Mouse (Mus musculus) heart, embryonic 15.5 days (tissue): ENCODE results near the gene Gas2. TPM values are rescaled to one million over a fixed set of nuclear protein-coding genes. Genes with fewer than 3 reads are reported as not detected.
A peak's percentile ranks its signal among the peaks of the same experiment; 100 is the strongest.

Experiments
- ATAC-seq: fragments of 200-750 bp; cut with Nextera tagmentation; replicated peaks from 2 replicates; pipeline ENCODE4 v1.8.0; 2017; ENCODE audit warnings: low read depth, moderate TSS enrichment; ENCODE audit not compliant: insufficient number of reproducible peaks, insufficient read depth, low FRiP score
- H3K27ac ChIP-seq: fragments of 300-500 bp; sonication (generic); 2 replicates; pipeline ENCODE4 v1.5.1; 2015; ENCODE audit warnings: mild to moderate bottlenecking, inconsistent platforms
- H3K27me3 ChIP-seq: fragments of 300-500 bp; sonication (generic); 2 replicates; pipeline ENCODE4 v1.6.1; 2015; ENCODE audit warnings: inconsistent platforms
- H3K36me3 ChIP-seq: fragments of 300-500 bp; sonication (generic); 2 replicates; pipeline ENCODE4 v1.6.1; 2015; ENCODE audit warnings: mild to moderate bottlenecking, inconsistent platforms
- H3K4me1 ChIP-seq: fragments of 300-500 bp; sonication (generic); replicated peaks from 2 replicates; pipeline ENCODE4 v1.6.1; 2015; ENCODE audit warnings: inconsistent platforms
- H3K4me2 ChIP-seq: fragments of 300-500 bp; sonication (generic); 2 replicates; pipeline ENCODE4 v1.6.1; 2015; ENCODE audit warnings: inconsistent platforms, mild to moderate bottlenecking, moderate library complexity
- H3K4me3 ChIP-seq: fragments of 300-500 bp; sonication (generic); 2 replicates; pipeline ENCODE4 v1.5.1; 2015; ENCODE audit warnings: mild to moderate bottlenecking, inconsistent platforms
- H3K9ac ChIP-seq: fragments of 300-500 bp; sonication (generic); 2 replicates; pipeline ENCODE4 v1.6.1; 2015; ENCODE audit warnings: mild to moderate bottlenecking, inconsistent platforms
- H3K9me3 ChIP-seq: fragments of 300-500 bp; sonication (generic); replicated peaks from 2 replicates; pipeline ENCODE4 v1.6.1; 2016; ENCODE audit warnings: inconsistent platforms
- WGBS: fragments of 180-500 bp; shearing (Covaris S2); methylation state at CpG from one replicate; pipeline ENCODE4 v1.1.7; 2015; ENCODE audit warnings: mixed read lengths; 5-methylcytosine and 5-hydroxymethylcytosine counted together
- polyA plus RNA-seq: library from polyadenylated mRNA; unstranded; fragments of >200 nt; fragmentation: Nextera tagmentation; extraction: Ambion mirVana; gene quantifications from 2 replicates; pipeline ENCODE4 v1.2.1, GENCODE M21; 2015

The Gas2 gene
- 7.2 and 10.2 TPM in 2 replicates for polyA plus RNA-seq

DNA sequence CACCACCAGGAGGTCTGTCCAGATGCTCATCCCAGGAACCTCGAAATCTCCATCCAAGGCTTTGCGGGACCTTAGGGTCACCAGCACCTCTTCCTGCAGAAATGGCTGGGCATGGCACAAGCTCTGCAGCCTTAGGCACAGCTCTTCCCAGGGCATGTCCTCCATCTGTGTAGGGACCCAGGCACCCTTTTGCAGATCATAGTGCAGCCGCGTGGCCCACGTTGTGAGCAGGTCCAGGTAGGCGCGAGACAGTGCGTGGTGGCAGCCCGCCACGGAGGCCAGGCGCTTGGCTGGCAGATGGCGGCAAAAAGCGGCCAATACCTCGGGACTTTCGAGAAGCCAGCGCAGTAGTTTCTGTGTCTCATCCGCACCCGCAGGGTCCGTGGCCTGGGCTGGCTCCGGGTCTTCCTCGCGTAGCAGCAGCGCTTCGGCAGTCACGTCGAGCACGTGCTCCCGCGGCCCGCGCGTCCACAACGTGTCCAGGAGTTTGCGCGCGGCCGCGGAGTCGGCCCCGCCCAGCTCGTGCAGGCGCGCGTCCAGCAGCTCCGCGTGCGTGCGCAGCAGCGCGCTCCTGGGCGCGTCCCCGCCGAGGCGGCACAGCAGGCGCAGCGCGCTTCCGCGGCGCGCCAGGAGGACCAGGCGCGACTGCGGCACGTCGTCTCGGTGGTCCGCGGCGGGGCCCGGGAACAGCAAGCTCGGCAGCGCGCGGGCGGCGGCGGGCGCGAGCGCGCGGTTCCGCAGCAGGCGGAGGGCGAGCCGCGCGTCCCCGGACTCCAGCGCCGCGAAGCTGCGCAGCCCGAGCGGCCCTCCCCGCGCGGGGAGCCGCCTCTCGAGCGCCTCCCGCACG lies at the start of gene Gas2:
Gas2 (plus strand) TSS at position 766 of the 847 bp plus-strand sequence.
- peak within 1 kb of the TSS; percentile 87 for H3K4me3 ChIP-seq
- peak within 1 kb of the TSS; percentile 79 for H3K9ac ChIP-seq
- WGBS = 7% methylated on average over 92 of the region's 105 CpGs
- no peaks in the 10 kb centered on the region for H3K9me3 ChIP-seq
- no peaks in the 10 kb centered on the region for H3K27me3 ChIP-seq
- peak; percentile 88 for ATAC-seq
- H3K36me3 ChIP-seq = no peaks in the 10 kb centered on the region; the same call in none of the 2 replicates
- peaks cover 13% of the 10 kb centered on the region for H3K4me1 ChIP-seq
- H3K4me2 ChIP-seq = peak within 1 kb of the TSS; percentile 94
- peak within 1 kb of the TSS; percentile 98 for H3K27ac ChIP-seq

DNA sequence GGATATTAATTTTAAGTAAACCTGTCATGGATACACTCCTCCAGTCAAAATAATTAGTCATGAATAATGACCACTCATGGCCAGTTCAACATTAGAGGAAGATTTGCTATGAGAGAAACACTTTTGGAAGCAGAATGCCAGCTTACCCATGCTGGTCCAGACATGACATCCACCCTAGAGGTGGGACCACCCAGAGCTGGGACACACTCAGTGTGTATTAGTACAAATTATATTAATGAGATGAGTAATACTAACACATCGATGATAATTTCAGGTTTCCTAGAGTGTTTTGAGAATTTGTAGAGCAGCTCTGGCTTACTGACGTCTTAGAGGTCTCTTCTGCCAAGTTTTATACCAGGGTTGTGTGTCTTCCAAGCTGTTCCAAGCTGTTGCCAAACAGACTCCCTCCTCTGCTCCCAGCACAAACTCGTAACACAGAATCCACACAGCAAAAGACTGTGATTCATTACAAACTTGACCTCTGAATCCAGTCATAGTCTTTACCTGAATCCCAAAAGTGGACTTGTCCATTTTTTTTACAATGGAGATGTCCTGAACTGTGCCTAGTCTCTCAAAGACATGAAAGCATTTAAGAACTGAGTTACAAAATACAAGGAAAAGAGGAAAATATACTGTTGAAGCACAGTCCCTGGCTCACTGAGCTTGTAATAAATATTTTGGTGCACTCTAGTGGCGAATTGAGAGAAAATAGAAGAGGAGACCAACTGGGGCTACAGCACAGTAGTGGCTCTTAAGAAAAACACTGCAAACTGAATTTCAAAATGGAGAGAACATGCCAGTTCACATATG lies 46.1 kb upstream of the Gas2 start:
- Histone ChIP-seq H3K9ac (no peak overlapping the region), H3K9me3 (no peaks in the 10 kb centered on the region), H3K27ac (no peak overlapping the region), H3K4me3 (no peak overlapping the region), H3K4me1 (no peaks in the 10 kb centered on the region), H3K36me3 (no peaks in the 10 kb centered on the region), H3K27me3 (no peaks in the 10 kb centered on the region), H3K4me2 (no peak overlapping the region)
- WGBS = 41% methylated on average over 4 of the region's 4 CpGs
- ATAC-seq = no peak

DNA sequence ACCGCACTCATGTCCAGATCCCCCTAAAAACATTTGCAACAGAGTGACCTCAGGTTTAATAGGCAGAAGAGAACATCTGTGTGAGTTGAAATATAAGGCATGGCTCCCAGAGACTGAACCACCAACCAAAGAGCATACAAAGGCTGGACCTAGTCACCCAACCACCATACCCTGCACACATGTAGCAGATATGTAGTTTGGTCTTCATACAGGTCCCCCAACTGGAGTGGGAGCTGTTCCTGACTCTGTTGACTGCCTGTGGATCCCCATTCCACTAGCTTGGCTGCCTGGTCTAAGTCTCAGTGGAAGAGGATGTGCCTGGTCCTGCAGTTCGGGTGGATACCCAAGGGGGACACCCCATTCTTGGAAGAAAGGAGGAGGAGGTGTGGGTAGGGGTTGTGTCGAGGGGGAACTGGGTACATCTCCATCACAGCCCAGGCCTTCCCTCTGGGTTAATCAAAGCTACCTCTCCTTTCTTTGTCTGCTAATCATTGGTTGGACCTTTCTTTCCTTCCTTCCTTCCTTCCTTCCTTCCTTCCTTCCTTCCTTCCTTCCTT lies 45.5 kb upstream of the Gas2 start:
- H3K36me3 ChIP-seq = no peaks in the 10 kb centered on the region
- no peaks in the 10 kb centered on the region for H3K27me3 ChIP-seq
- no peak overlapping the region for H3K4me2 ChIP-seq
- no peak for ATAC-seq
- H3K9ac ChIP-seq = no peak overlapping the region
- 56% methylated on average over 3 of the region's 3 CpGs for WGBS
- H3K4me3 ChIP-seq = no peak overlapping the region
- no peaks in the 10 kb centered on the region for H3K4me1 ChIP-seq
- no peaks in the 10 kb centered on the region for H3K9me3 ChIP-seq
- H3K27ac ChIP-seq = no peak overlapping the region

DNA sequence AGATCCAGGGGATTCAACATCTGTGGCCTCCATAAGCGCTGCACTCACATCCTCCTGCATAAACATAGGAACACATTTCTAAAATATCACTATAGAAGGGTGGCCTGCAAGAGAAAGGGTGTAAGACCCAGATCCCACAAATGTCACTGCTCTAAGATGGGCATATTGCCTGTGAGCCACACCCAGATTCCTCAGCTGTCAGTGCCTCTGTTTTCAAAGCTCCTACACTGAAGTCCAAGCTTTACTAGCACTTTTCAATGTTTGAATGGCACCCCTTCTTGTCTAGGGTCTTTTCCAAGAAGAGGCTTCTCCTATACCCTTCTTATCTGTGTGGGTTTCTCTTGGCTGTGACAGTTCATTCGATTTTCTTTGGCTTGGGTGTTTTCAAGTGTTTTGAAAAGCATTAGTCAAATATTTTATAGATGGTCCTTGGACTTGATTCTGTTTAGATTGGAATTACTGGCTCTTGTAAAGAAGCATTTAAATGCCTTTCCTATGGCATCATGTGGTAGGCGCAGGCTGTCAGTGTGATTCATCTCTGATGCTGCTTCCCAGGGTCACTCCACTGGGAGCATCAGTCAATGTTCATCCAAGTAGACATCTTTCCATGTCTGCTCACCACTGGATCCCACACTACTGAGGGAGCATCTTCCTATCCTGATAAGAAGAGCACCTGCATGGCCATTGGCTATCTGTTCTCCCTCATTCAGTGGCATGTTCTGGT lies 43.4 kb upstream of the Gas2 start:
- no peak overlapping the region for H3K4me2 ChIP-seq
- no peak overlapping the region for H3K9ac ChIP-seq
- no peak for ATAC-seq
- no peaks in the 10 kb centered on the region for H3K4me1 ChIP-seq
- H3K27ac ChIP-seq = no peak overlapping the region
- H3K27me3 ChIP-seq = no peaks in the 10 kb centered on the region
- H3K9me3 ChIP-seq = no peaks in the 10 kb centered on the region
- H3K36me3 ChIP-seq = no peaks in the 10 kb centered on the region
- WGBS = 61% methylated on average over 3 of the region's 3 CpGs
- no peak overlapping the region for H3K4me3 ChIP-seq

DNA sequence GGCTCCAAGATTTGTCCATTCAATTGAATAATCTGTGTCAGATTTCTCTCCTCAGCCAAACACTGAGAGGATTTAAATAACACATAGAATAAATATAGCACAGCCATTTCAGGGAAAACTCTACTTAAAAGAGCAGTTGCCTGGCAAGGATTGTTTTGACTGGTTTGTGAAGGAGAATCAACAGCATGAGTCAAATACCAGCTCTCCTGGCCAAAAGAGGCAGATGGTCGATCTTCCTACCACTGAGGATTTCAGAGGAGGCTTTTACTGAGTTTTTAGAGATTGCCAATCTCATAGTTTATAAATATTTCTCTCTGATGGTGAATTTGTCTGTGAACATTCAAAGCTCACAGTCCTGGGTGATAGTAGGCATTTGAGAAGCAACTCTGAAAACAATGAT lies 41.9 kb upstream of the Gas2 start:
- H3K27me3 ChIP-seq = no peaks in the 10 kb centered on the region
- 43% methylated on average over 1 of the region's 1 CpGs for whole genome bisulfite sequencing
- ATAC-seq = no peak
- H3K9me3 ChIP-seq = no peaks in the 10 kb centered on the region
- H3K4me3 ChIP-seq = no peak overlapping the region
- no peaks in the 10 kb centered on the region for H3K36me3 ChIP-seq
- no peak overlapping the region for H3K9ac ChIP-seq
- no peak overlapping the region for H3K27ac ChIP-seq
- no peaks in the 10 kb centered on the region for H3K4me1 ChIP-seq
- no peak overlapping the region for H3K4me2 ChIP-seq

DNA sequence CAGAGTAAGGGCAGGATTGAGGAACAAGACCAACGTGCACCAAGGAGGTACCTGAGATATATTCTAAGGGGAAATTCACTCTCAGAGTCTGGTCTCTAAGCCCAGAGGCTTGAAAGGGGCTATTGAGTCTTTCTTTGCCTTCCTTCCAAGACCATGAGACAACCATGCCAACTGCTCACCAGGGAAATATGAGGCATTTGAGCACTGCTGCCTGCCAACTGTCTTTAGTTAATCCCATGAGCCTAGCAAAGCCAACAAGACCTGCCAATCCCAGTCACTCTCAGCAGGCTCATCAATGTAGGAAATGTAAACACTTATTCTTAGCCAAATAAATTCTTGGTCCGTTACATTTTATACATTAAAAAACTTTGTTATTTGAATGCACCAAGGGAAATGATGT lies 40.3 kb upstream of the Gas2 start:
- H3K4me2 ChIP-seq = no peak overlapping the region
- H3K4me1 ChIP-seq = no peaks in the 10 kb centered on the region
- H3K27me3 ChIP-seq = no peaks in the 10 kb centered on the region
- H3K4me3 ChIP-seq = no peak overlapping the region
- WGBS = 52% methylated on average over 2 of the region's 2 CpGs
- H3K9ac ChIP-seq = no peak overlapping the region
- H3K36me3 ChIP-seq = no peaks in the 10 kb centered on the region
- H3K27ac ChIP-seq = no peak overlapping the region
- ATAC-seq = no peak
- H3K9me3 ChIP-seq = no peaks in the 10 kb centered on the region

DNA sequence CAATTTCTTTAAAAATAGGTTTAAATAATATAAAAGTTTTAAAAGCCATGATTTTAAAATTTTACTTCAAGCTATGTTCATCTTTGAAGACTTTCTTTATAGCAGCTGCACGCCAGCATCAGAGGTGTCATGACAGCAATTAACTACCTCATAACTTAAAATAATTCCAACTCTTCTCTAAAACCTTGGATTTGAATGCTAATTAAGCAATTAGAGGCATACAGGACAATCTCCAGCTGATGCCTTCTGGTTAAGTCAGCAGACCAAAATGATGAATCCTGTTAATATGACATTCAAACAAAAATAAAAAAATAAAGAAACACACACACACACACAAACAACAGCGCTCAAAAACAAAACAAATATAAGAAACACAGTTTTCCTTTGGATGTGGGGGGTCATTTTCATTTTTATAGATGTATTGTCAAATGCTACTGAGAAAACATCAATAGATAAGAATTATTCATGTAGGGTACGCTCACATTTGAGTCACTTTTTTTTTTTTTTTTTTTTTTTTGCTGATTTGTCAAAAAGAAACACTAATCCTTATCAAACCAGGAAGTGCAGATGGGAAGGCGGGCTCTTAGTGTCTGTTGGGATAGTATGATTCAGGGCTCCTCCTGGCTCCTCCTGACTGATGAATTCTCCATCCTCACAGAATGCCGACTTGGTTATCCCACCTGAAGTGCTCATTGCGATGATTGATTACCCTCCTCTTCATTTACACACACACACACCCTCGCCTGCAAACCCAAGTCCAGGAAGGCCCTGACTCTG lies 38.1 kb upstream of the Gas2 start:
- no peaks in the 10 kb centered on the region for H3K4me1 ChIP-seq
- H3K9me3 ChIP-seq = no peaks in the 10 kb centered on the region
- WGBS = 71% methylated on average over 7 of the region's 7 CpGs
- H3K4me2 ChIP-seq = no peak overlapping the region
- no peak for ATAC-seq
- no peak overlapping the region for H3K9ac ChIP-seq
- H3K36me3 ChIP-seq = no peaks in the 10 kb centered on the region
- H3K27me3 ChIP-seq = no peaks in the 10 kb centered on the region
- H3K27ac ChIP-seq = no peak overlapping the region
- H3K4me3 ChIP-seq = no peak overlapping the region

DNA sequence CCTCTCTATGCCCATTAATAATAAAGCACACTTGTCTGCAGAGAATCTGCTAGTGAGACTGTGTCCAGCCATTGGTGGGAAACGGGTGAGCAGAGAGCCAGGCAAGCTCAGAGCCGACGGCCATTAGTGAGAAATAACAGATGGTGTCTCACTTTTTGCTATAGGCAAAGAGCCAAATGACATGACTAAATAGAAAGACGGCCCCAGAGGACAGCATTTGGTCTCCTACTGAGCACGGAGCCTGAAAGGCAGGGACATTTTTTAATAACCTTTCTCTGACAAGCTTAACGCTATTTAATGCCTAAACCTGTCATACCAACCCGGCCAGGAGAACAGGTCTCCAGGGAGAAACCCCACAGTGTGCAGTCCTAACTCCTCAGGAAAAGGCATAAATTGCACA lies 29.9 kb upstream of the Gas2 start:
- Histone ChIP-seq H3K36me3 (no peaks in the 10 kb centered on the region), H3K4me3 (no peak overlapping the region), H3K27ac (no peak overlapping the region), H3K27me3 (no peaks in the 10 kb centered on the region), H3K9me3 (no peaks in the 10 kb centered on the region), H3K9ac (no peak overlapping the region), H3K4me1 (no peaks in the 10 kb centered on the region), H3K4me2 (no peak overlapping the region)
- ATAC-seq = no peak
- WGBS = 53% methylated on average over 7 of the region's 7 CpGs

DNA sequence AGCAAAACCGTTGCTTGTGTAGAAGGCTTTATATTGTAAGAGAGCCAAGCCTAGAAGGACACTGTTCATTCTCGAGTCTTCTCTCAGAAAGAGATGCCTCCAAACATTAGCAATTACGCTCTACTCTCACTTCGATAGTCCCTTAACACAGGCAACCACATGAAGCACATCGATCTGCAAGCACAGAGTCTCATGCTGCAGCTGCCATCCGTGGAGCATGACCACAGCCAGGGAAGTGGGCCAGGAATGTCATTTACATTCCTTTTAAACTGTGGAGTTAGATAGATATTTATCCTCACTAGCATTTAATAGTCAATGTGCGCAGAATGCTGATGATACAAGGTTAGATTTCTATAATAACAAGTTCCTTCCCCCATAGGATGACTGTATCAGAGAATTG lies 21.3 kb upstream of the Gas2 start:
- H3K9ac ChIP-seq = no peak overlapping the region
- no peaks in the 10 kb centered on the region for H3K27me3 ChIP-seq
- H3K27ac ChIP-seq = no peak overlapping the region
- H3K4me3 ChIP-seq = no peak overlapping the region
- no peak overlapping the region for H3K4me2 ChIP-seq
- no peaks in the 10 kb centered on the region for H3K36me3 ChIP-seq
- H3K9me3 ChIP-seq = no peaks in the 10 kb centered on the region
- ATAC-seq = no peak
- no peaks in the 10 kb centered on the region for H3K4me1 ChIP-seq
- WGBS = 70% methylated on average over 7 of the region's 7 CpGs

DNA sequence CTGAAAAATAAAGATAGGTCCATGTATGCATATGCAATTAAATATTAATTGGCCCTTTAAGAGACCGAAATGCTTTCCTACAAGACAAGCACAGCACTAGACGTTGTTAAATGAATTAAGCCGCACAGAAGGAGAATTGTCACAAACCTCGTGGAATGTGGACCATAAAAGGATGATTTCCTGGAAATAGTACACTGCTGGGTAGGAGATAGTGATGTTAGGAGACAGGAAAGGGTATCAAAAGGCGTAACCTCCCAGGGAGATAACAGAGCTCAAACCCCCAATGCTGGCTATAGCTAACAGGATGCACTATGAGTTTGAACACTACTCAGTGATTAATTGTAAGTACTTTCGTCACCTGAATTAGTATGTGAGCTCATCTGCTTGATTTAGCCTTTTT lies 10.9 kb upstream of the Gas2 start:
- Histone ChIP-seq H3K36me3 (no peaks in the 10 kb centered on the region), H3K9ac (no peak overlapping the region), H3K27me3 (no peaks in the 10 kb centered on the region), H3K9me3 (no peaks in the 10 kb centered on the region), H3K27ac (no peak overlapping the region), H3K4me2 (no peak overlapping the region), H3K4me1 (no peaks in the 10 kb centered on the region), H3K4me3 (no peak overlapping the region)
- WGBS = 66% methylated on average over 6 of the region's 6 CpGs
- ATAC-seq = no peak
